Mouse (Mus musculus) ES-E14 (cell line): ENCODE data around the gene Nfib.

Source experiments
- HCFC1 ChIP-seq: IDR thresholded peaks from 2 replicates; pipeline ENCODE4 v1.6.1; 2012; ENCODE audit warnings: low read length, inconsistent platforms, borderline replicate concordance; ENCODE audit not compliant: insufficient read depth
- MAFK ChIP-seq: IDR thresholded peaks from 2 replicates; pipeline ENCODE4 v1.6.1; 2014; ENCODE audit warnings: mild to moderate bottlenecking, low read depth, low read length, inconsistent platforms; ENCODE audit not compliant: insufficient read depth

DNA sequence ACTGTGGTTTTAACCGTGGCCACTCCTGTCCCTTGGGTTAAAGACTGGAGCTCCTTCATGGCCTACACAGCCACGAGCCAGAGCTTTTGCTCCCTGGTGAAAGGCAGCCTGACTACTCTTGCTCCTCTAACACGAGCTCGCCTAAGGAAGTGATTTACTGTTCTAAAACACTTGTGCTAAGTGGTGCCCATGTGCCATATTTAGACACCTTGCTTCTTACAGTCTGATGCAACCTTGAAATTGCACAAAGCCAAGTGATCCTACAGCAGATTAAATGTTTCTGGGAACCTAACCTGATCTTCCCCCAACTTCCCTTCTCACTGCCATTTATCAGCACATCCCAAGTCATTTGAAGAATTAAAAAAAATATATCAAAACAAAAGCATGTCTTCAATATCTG lies 317.9 kb downstream of the Nfib start:
- TF ChIP-seq MAFK (no peak), HCFC1 (no peak)
